Mouse (Mus musculus): Measurements from ENCODE around the gene Crygd.
"Not testable (repeated sequence)": the region's sequence is repeated elsewhere in the genome, so short reads cannot be mapped to it uniquely, and the experiment has no call there.

Crygd gene

DNA sequence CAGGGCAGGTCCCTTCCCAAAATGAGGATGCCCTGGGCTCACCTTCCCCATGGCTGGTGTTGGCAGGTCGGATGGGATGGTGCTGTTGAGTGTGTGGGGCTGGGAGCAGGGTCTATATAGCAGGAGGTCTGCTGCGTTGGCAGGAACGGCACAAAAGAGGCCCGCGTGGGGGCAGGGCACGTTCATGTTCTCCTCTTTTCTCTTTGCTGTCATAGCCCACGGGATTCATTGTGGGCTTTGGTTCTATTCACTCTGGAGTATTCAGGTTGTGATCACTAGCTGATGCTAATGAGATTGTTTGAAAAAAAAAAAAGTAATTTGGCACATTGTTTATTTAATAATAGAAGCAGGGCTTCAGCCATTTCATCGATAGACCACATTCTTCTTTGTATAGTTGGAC, at the start of gene Crygd:
TSS of gene Crygd (minus strand) at position 101 of the 400 bp plus-strand sequence.
- DNase-seq (ENCODE audit: low spot score): no peak

DNA sequence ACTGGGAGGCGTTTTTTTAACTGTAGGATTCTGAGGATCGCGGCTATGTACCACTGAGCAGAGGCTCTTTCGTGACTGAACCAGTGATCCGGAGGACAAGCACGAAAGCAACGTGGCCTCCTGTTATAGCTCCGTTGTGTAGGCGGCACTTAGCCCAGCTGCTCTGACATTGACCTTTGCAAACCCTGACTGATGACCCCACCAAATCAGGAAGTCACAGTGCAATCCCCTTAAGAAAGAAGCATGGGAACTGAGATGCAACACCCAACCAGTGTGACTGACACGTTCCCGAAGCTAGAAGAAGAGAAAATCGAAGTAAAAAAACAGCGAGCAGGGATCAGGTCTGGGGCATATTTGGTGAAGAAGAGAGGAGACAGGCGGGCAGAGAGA, 49.5 kb upstream of the Crygd start:
- peak; percentile 15 for DNase-seq (ENCODE audit: low spot score)

DNA sequence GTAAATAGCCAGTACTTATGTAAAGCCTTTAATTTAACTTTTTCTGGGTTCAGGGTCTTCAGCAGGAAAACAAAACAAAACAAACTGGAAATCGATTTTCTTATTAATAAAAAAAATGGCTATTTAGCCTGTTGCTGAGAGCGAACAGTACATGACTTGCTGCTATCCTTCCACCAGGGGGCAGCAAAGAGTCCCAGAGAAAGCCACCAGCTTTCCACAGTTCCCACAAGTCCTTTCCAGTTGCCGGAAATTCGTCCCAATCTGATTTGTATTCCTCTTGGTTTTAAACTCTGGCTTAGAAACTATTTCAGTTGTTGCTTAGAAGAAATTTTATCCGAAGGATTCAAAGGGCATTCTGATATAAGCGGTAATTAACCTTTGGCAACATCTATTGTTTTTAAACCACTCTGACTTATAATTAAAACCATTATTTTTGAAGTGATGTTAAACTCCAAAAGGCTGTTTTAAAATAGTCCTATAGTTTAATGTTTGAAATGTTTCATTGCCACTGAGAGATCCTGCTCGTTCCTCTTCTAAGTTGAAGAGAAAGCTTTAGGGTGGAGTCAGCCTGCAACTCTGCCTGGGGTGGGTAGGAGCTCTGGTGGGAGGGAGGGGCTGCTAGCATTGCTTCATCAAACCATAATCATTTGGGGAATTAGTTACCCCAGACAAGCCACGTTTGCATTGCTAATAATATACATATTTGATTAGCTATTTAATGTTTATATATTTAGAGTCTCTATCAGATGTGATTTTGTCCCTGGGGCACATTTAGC, 49.0 kb upstream of the Crygd start:
- DNase-seq (ENCODE audit: low spot score): peak; percentile 76

DNA sequence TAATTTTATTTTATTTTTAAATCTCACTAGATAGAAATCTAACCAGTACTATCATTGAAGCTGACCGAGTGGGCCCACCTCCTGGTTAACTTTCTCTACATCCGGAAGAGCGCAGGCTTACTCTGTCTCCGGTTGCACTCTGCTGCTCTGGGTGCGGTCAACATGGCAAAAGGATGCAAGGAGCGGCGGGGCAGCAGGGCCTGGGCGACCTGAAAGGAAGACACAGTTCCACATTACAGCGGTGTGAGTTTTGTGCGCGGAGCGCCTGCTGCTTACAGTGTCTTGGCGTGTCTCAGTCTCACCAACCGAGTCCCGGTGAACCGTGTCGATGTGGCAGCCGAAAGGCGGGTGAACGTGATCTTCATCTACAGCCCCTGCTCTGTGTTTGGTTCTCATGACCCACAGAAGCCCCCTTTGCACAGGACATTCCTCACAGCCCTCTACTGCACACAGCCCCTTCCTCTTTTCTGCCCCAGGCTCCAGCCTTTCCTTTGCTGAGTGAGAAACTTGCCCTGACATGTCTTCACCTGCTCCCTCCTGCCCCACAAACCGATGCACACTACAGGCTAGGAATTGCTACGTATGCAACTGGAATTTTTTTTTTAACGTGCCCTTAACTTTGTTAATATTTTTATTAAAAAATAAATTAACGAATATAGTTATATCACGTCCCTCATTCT, 46.6 kb upstream of the Crygd start:
- DNase-seq (ENCODE audit: low spot score): no peak

DNA sequence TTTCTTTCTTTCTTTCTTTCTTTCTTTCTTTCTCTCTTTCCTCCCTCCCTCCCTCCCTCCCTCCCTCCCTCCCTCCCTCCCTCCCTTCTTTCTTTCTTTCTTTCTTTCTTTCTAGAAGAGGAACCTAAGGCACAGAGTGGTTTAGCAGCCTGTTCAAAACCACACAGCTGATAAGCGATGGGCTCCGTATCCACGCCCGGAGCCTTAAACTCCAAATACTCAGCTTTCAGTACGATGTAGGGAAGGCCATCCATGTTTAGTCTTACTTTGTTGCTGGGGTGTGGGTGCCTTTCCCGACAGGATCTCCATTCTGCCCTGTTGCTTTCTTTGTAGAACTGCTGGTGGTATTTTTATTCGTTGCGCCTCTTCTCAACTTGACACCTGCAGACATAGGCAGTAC, 45.9 kb upstream of the Crygd start:
- DNase-seq (ENCODE audit: low spot score): no peak

DNA sequence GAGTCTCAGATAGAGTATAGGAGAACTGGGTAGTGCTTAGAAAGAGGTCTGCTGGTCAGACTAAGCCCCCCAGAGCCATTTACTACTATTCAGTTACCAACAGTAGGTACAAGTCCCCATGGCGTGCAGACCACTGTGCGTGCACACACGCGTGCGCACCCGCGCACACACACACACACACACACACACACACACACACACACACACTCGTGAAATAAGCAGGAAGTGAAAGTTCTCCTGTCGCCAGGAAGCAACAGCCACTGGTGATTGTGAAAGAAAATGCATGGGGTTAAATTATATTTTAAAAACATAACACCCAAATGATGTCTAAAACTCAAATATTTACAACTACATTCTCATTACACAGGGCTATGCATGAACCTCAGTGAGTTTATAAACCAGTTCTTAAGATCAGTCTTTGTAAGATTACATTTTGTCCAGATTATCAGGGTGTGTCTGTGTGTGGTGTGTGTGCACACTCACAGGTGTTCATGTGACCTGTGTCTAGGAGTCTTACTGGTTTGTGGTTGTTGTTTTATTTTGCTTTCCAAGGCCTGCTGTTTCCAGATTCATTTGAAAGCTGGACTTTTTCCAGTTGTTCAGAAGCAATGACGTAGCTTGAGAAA, 44.5 kb upstream of the Crygd start:
- DNase-seq (ENCODE audit: low spot score): no peak

DNA sequence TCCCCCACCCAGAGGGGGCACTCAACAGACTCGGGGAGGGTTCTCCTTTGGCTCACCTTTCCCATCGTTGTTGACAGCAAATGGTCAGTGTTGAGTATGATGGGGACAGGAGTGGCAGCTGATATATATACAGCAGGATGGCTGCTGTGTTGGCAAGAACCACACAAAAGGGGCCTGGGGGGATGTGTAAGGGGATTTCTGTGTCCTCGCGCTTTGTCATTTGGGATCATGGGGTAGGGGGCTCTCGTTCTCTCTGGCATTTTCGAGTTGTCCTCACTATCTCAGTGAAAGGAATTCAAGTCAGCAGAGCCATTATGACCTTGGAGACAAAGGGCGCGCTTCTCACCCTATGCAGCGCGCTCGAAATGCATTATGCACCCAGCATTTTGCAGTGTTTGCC, 40.0 kb upstream of the Crygd start, which contains the start of gene Cryga:
TSS of gene Cryga (minus strand) at position 101 of the 400 bp plus-strand sequence.
- no peak for DNase-seq (ENCODE audit: low spot score)

DNA sequence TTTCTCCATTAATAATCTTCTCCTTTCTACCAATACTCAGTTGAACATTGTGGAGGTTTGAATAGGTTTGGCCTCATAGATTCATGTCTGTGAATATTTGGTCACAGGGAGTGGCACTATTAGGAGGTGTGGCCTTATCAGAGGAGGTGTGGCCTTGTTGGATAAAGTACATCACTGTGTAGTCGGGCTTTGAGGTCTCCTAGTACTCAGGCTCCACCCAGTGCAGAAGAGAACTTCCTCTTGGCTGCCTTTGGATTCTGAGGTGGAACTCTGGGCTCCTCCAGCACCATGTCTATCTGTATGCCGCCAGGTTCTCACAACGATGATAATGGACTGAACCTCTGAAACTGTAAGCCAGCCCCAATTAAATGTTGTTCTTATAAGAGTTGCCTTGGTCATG, 33.7 kb upstream of the Crygd start:
- no peak for DNase-seq (ENCODE audit: low spot score)

DNA sequence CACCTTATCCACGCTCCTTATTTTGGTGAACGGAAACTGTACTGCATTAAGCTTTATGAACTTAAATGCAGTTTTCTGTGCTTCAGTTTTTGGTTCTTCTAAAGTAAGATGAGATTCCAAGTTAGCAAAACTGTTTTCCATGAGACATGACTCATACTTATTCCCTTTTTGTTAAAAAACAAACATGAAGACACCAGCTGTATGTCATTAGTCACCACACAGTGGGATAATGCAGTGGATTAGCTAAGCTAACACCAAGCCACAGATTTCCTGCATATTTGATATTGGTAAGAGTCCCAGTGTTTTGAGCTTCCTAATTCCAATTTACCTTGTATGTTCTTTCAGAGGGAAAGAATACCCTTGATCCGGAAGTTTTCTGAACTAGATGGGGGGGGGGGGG, 28.3 kb upstream of the Crygd start:
- no peak for DNase-seq (ENCODE audit: low spot score)

DNA sequence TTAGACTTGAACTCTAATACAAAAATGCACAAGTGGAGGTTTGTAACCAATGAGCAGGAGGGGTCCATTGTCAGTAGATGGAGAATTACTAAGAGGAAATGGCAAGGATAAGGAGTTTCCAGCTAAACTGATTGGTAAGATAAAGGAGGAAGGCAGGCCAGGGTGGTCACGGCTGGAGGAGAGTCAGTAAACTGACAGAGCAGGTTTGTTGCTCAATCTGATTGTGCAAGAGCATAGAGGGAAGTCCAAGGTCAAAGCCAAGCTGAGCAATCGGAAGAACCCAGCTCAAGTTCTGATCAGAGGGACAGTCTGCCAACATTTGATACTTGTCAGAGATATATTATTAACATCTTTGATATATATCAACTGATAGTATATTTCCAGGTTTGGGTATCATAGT, 27.1 kb upstream of the Crygd start:
- no peak for DNase-seq (ENCODE audit: low spot score)

DNA sequence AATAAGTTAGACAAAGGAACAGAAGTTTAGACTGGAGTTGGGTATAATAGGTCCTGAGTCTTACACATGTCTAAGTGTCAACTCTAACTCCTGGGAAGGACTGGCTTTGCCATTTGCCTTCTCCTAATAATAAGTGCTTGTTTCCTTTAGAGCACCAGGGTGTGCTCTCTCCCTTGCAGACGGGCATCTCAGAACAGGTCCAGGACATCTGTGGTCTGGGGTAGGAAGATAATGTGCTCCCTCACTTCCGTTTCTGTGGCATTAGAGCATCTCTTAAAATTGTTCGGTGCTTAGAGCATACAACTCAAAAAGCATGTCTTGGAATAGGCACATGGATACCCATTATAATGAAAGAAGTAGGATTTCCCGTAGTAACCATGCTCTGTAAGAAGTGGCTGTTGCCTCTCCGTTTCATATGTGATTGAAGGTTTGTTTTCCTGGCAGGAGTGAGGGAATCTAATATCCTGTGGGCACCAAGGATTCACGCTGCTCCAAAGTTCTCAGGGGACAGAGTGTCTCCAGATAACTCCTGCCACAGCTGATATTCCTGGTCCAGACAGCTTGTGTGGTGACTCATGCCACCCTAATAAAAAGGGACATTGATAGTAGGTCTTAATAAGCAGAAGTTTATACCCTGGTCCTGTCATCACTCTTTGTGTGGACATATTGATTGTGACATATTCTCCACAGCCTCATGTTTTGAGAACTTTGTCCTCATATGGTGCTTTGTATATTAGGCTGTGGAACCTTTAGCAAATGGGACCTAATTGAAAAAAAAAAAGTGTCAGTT, 25.5 kb upstream of the Crygd start:
- DNase-seq (ENCODE audit: low spot score): no peak

DNA sequence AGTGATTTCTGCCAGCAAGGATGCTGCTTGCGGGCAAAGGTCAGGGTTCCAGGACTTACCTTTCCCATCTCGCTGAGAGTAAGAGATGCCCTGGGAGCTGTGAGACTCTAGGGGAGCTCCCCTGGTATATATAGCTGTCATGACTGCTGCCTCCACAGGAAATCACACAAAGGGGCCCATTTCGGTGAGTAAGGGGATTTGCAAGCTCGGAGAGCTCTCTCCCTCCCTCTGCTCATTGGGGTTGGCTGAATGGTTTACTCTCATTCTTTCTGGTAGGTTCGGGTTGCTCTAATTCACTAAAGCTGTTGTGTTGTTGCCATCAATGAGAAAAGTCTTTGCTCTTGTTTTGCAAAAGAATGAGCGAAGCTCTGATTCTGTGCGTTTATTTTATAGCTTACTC, 18.9 kb upstream of the Crygd start, which contains the start of gene Crygb:
TSS of gene Crygb (minus strand) at position 101 of the 400 bp plus-strand sequence.
- DNase-seq (ENCODE audit: low spot score): no peak

DNA sequence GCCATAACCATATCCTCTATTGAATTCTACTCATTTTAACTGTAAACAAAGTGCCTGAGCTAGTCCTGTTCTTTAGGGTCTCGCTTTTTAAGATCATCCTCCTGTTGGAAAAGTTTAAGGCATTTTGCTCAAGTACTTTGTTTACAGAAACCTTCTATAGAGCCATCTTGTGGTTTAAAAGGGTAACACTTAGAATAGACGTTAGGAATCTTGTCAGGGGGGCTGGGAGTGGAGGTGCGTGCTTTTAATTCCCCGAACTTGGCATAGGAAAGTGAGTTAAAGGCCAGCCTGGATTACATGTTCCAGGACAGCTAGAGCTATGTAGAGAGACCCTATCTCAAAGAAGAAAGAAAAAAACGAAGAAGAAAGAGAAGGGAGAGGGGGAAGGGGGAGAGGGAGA, 12.4 kb upstream of the Crygd start:
- DNase-seq (ENCODE audit: low spot score): no peak

DNA sequence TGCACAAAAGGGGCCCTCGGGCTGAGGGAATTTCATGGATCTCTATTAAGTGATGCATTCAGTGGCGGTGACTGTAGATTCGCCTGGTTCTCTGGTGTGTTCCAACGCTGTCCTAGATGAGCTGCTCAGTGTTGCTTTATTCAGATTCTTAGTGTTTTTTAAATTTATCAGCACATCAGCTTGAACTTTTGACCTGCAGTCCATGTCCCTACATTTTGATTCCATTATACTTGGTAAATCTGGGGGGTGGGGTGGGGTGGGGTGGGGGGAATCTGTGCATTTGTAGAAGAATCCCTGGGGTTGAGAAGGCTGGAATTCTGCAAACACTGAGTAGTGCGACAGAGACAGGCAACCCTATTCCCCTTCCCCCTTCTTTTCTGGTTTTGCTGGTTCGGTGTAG, 10.3 kb upstream of the Crygd start, which contains the start of gene Crygc:
TSS of gene Crygc (minus strand) at position 101 of the 400 bp plus-strand sequence.
- no peak for DNase-seq (ENCODE audit: low spot score)

DNA sequence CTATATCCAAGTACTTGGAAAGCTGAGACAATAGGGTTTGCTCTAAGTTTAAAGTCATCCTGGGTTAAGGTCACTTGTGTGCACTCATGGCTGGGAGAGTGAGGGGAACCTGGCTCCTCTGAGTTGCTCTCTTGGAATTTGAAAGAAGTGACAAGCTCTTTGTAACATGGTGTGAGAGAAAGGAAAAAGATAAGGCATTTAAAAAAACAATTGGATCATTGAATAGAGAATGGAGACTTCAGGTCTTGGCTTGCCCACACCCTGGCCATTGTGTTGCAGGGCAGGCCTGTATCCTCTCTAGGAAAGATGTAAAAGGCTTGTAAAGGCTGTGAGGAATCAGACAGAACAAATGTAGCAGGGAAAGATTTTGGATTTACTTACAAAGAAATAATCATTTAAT, 4.6 kb upstream of the Crygd start:
- DNase-seq (ENCODE audit: low spot score): no peak

DNA sequence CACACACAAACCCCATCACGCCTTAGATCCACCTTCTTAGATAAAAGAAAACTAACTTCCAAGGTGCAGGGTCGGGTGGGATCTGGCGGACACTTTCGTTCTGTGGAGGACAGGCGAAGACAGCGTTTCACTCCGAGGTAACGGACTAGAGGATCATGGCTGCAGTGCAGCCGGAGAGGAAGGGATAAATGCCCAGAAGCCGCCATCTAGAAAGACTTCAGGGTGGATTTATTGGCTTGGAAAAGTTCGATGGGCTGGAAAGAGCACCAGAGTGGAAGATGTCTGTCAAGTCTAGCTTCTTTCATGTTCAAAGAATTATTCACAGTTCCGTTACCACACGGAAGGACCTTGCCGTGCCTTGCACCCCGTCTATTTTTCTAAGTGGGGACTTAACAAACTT, 949 bp upstream of the Crygd start:
- DNase-seq (ENCODE audit: low spot score): no peak

DNA sequence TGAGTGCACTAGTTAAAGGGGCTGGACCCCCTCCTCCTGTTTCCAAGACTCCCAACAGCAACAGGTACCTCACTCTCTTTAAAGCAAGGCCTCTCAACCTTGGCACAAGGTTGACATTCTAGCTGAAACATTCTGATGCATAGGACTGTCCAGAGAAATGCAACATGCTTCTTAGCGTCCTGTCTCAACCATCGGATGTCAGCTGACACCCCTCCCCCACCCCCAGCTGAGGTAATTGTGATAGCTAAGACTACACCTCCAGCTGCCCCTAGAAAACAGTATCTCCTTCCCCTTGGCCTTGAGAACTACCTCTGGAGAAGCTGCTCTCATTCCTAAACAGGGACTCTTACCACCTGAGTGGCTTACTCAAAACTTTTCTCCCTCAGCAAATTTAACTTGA, 11.1 kb downstream of the Crygd start:
- no peak for DNase-seq (ENCODE audit: low spot score)

DNA sequence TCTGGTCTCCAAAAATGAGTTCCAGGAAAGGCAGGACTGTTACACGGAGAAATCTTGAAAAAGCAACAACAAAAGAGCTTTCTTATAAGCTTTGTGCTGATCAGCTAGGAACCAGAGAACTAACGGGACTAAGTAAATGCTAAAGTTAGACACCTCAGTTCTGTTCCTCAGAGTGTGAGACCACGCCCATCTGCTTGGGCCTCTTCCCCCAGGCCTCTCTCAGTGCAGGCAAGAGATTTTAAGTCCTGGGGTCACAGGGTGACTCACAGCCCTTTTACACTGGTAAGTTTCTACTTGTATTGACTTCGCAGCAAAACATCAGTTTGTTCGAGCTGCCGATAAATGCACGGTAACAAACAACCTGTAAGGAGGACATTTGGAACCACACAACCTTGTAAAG, 11.6 kb downstream of the Crygd start:
- DNase-seq (ENCODE audit: low spot score): no peak

DNA sequence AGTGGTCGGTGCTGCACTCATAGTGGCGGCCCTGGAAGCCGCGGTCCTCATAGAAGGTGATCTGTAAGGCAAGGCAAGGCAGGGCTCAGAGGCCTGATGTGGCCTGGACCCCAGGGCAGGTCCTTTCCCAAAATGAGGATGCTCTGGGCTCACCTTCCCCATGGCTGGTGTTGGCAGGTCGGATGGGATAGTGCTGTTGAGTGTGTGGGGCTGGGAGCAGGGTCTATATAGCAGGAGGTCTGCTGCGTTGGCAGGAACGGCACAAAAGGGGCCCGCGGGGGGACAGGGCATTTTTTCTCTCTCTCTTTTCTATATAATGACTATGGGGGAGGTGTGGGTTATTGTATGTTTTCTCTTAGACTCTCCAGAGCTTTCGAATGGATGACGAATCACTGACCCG, 12.3 kb downstream of the Crygd start, which contains the start of gene Cryge:
TSS of gene Cryge (minus strand) at position 198 of the 400 bp plus-strand sequence.
- DNase-seq (ENCODE audit: low spot score): not testable (repeated sequence)

DNA sequence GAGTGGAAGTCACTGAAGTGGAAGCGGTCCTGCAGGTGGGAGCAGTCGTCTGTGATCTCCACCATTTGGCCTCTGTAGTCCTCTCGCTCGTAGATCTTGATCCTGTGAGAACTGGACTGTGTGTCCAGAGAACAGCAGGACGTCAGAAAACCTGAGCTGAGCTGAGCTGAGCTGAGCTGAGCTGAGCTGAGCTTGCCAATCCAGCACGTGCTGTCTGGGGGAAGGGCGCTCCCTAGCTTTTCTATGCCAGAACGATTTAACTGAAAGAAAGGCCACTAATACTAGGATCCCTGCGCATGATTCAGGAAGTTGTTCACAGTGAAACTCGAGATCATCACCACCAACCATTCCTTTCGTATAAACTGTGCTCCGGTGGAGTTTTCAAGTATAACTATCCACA, 14.5 kb downstream of the Crygd start:
- DNase-seq (ENCODE audit: low spot score): no peak

DNA sequence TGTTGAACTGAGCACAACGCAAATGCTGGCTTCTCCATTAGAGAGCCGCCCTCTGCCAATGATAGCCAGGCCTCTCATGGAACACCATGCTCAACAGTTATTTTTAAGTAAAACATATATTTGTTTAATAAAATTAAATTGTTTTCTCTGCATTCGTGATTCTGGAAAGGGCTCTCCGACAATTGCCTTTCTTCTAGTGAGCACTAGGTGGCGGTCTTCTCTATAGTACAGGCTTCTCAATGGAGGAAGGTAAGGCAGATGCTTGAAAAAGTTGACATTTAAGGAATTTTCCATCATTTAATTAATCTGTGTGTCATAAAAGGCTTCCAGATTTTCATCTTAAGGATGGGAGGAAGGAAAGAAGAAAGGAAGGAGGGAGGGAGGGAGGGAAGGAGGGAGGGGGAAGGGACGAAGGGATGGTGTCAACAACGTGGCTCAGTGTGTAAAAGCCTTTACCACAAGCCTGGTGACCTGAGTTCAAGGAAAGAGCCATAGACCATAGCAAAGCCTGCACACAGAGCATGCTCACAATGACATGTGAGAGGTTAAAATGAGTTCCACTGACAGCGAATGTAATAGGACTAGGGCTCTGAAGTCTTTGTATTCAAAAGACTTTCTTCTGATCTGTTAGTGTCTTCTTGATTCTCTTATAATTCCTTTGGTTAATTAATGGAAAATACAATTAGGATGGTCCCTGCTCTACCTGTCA, 16.7 kb downstream of the Crygd start:
- DNase-seq (ENCODE audit: low spot score): peak; percentile 5

All from yolk sac, embryonic 10.5 days (tissue).